Mouse (Mus musculus) ZHBTc4 (cell line): ENCODE measurements at regions not wholly inside any gene's neighbourhood (a gene's known extent, or its start where the extent isn't known, plus 50 kb on each side); places are given as distances from the start of the nearest gene placed in this dataset.
A peak's percentile ranks its signal among the peaks of the same experiment; 100 is the strongest.
"Not testable (repeated sequence)": the region's sequence is repeated elsewhere in the genome, so short reads cannot be mapped to it uniquely, and the experiment has no call there.

Experiments
- DNase-seq: peaks from one replicate; pipeline ENCODE4 v3.0.0-alpha.2; 2011; ENCODE audit warnings: low read depth, low spot score

- no peak for DNase-seq
Observed at GRCm38 (mm10) chr16:50009542-50009941, 209.2 kb downstream of the Cd47 start.

- no peak for DNase-seq
Observed at GRCm38 (mm10) chr16:50010074-50010473, 209.7 kb downstream of the Cd47 start.

DNA sequence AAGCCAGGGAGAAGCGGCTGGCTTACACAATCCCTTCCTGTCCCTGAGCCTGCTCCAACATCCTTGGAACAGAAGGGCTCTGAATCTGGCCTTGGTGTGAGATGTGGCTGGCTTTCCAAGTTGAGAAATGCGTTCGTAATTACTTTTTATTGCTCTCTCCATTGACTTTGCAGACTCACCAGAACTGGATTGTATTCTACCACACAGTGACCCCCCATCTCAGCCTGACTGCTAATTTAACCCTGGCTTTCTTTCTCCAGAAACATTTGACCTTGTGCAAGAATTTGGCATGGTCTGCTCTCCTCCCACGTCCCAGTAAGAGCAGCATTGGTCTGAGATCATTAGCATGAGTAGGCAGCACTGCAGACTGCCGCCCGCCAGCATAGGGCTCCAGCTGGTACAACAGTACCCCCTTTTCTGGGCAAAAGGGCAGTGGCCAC lies 210.2 kb downstream of the Cd47 start:
- no peak for DNase-seq

DNA sequence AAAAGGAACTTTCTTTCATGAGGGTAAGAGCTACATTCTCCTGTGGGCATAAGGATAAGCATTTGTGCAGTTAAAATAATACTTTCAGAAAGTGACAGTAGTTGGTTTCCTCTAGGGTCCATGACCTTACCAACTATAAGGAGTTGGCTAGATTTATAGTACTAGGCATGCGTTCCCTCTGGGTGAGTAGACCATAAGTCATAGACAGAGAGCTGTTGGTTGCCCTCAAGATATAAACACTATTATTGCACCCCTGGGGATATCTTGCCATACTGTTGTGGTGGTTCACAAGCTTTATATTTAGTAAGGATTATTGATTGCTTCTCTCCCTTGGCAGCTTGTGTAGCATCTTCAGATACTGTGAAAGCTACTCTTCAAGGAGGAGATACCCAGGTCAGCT lies 223.6 kb downstream of the Cd47 start:
- no peak for DNase-seq

DNA sequence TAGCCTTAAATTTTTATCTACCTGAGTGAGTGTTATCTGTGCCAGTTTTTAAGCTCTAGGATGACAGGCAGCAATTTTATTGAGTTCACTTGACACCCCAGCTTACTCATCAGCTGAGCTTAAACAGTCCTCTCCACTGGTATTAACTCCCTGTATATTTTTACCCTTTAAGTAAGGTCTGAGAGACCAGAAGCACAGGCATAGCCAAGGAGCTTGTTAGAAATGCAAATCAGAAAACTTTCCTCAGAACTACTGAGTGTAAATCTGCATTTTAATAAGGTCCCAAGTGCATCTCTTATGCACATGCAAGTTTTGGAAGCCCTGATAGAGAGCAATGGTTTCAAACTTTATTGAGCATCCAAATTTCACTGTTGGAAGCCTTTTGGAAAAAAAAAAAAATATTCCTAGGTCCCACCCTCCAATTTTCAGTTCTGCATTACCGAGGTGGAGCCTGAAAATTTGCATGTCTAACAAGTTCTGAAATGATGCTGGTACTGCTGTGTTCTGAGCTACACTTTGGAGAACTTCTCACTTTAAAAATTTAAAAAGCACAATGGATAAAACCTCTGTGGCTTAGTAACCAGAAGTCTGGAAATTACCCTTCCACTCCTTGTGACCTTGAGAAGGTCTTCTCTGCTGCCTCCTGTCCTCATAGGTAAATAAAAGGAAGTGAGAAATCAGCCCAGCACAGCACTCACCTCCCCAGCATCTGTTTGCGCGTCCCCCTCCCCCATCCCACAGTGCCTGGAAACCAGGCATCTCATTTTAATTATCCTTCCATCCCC lies 226.0 kb downstream of the Cd47 start:
- DNase-seq: no peak

GRCm38 (mm10) chr16:50027189-50027588 lies 226.9 kb downstream of the Cd47 start:
- peak; percentile 19 for DNase-seq

DNA sequence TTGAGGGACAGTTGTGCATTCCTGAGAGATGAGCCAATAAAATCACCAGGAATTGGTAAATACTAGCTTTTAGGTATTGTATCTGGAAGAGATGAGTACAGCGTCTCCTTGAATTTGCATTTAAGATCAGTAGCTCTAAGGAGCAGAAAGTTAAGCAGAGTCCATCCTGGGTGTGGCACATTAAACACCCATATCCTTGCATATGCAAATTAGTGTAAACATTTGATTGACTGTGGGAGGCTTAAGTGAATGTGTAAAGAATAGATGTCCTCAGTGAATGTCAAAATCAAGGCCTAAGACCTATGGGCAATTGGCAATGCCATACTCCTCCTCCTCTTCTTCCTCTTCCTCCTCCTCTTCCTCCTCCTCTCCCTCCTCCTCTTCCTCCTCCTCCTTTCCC lies 229.4 kb downstream of the Cd47 start:
- peak; percentile 59 for DNase-seq

DNA sequence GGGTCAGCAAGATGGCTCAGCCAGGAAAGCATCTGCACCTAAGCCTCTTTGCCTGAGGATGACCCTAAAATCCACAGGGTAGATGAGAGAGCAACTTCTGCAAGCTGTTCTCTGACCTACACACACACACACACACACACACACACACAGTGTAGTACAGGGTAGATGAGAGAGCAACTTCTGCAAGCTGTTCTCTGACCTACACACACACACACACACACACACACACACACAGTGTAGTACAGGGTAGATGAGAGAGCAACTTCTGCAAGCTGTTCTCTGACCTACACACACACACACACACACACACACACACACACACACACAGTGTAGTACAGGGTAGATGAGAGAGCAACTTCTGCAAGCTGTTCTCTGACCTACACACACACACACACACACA lies 230.0 kb downstream of the Cd47 start:
- not testable (repeated sequence) for DNase-seq

DNA sequence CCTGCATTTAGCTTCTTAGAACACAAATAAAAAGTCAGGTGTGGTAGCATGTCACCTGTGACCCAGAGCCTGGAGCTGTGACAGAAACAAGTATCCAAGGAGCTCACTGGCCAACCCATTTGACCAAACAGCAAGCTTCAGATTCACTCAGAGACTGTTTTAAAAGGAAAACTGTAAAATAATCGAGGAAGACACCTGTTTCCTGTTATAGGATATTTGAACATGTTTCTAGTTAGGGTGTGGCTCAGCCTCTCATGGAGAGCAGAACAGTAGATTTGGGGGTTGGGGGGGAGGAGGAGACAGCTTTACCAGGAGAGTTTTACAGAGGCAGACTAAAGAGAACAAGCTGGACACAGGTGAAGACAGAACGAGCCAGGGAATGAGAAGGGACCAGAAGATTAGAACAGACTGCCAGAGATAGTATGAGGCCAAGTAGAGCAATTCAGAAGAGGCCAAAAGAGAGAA lies 230.6 kb downstream of the Cd47 start:
- no peak for DNase-seq

GRCm38 (mm10) chr16:50032798-50033197 lies 232.5 kb downstream of the Cd47 start:
- DNase-seq: peak; percentile 33

GRCm38 (mm10) chr16:50036296-50036734 lies 236.0 kb downstream of the Cd47 start:
- DNase-seq: no peak

DNA sequence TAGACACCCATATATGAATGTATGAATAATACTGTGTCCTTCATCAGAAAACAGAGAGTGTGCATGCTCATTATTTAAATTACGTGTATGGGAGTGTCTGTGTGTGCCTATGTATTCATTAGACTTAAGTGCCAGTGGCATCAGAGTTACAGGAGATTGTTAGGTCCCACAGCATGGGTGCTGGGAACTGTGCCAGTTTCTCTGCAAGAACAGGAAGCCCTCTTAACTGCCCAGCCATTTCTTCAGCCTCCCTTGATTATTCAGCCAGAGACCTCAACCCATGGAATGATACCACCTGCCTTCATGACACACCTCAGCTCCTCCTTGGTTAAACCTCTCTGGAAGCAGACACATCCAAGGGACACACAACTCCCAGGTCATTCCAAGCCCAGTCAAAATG lies 243.8 kb downstream of the Cd47 start:
- DNase-seq: no peak

- DNase-seq: peak; percentile 83
Observed at GRCm38 (mm10) chr16:50045552-50046547, 245.5 kb downstream of the Cd47 start.

- DNase-seq: no peak
Observed at GRCm38 (mm10) chr16:50063540-50063939, 263.2 kb downstream of the Cd47 start.

- DNase-seq: no peak
Observed at GRCm38 (mm10) chr16:50065336-50066082, 265.2 kb downstream of the Cd47 start.

DNA sequence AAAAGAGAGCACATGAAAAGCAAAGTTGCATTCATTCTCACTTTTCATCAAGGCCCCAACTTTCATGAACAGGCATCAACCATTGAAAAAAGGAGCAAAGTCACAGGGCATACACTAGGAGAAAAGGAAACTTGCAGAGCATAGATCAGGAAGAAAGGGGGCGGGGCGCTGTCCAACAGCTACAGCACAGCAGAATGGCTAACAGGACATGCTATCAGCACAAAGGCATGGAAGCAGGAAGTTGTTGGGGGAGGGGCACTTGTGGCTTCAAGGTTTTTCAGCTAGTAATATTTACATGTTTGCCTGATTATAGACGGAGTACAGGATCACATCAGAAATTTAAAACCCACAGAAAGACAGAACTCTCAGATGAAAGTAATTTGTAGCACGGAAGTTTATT lies 268.7 kb downstream of the Cd47 start:
- DNase-seq: peak; percentile 25

DNA sequence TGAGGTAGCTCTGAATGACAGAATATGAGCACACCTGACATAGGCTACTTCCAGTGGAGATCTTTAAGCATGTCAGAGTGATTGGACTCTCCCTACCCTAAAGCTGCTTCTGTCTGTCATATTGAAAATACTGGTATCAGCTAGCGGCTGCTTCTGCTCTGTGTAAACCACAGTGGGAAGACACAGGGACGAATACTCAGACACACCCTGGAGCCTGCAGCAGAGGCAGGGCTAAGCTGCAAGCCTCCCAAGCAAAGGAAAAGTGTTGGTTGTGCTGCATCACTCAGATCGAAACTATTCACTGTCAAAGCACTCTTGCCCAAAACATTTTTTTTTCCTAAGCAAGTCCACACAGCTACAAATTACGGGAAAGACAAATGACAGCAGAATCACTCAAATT lies 270.4 kb downstream of the Cd47 start:
- DNase-seq: no peak

GRCm38 (mm10) chr16:50072853-50073360 lies 272.6 kb downstream of the Cd47 start:
- DNase-seq: no peak

- DNase-seq: peak; percentile 58
Observed at GRCm38 (mm10) chr16:50073979-50074378, 273.6 kb downstream of the Cd47 start.

DNA sequence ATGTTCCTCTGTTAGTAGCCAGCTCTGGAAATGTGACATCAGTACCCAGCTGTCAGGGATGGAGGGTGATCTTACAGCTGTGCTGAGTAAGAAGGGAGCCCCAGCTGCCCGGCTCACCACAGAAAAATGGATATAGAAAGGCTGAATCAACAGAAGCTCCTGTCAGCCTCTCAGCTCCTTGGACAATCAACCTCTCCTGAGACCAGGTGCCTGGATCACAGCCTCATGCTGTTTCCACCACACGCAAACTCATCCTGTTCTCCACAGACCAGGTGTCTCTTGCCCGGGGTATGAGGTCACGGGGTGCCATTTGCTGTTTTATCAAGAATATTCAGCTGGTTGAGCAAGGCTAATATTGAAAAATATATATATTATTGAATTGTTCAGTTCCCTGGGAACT lies 275.3 kb downstream of the Cd47 start:
- no peak for DNase-seq

GRCm38 (mm10) chr16:50081511-50081910 lies 281.2 kb downstream of the Cd47 start:
- DNase-seq: no peak
